Mouse (Mus musculus) hindbrain, embryonic 12.5 days (tissue): ENCODE data around the gene Olfr564. TPM values are rescaled to one million over a fixed set of nuclear protein-coding genes. Genes with fewer than 3 reads are reported as not detected.

Experiments
- ATAC-seq: fragments of 200-750 bp; cut with Nextera tagmentation; 2 replicates; pipeline ENCODE4 v1.8.0; 2017; ENCODE audit warnings: moderate TSS enrichment; ENCODE audit not compliant: low FRiP score
- H3K27ac ChIP-seq: fragments of 300-500 bp; sonication (generic); 2 replicates; pipeline ENCODE4 v1.5.1; 2016; ENCODE audit warnings: mild to moderate bottlenecking
- H3K27me3 ChIP-seq: fragments of 300-500 bp; sonication (generic); 2 replicates; pipeline ENCODE4 v1.6.1; 2016; ENCODE audit warnings: mild to moderate bottlenecking
- H3K36me3 ChIP-seq: fragments of 300-500 bp; sonication (generic); 2 replicates; pipeline ENCODE4 v1.6.1; 2016; ENCODE audit warnings: mild to moderate bottlenecking
- H3K4me1 ChIP-seq: fragments of 300-500 bp; sonication (generic); 2 replicates; pipeline ENCODE4 v1.6.1; 2016
- H3K4me2 ChIP-seq: fragments of 300-500 bp; sonication (generic); replicated peaks from 2 replicates; pipeline ENCODE4 v1.6.1; 2016; ENCODE audit warnings: mild to moderate bottlenecking
- H3K4me3 ChIP-seq: fragments of 300-500 bp; sonication (generic); 2 replicates; pipeline ENCODE4 v1.5.1; 2016; ENCODE audit warnings: mild to moderate bottlenecking
- H3K9ac ChIP-seq: fragments of 300-500 bp; sonication (generic); 2 replicates; pipeline ENCODE4 v1.6.1; 2016; ENCODE audit warnings: mild to moderate bottlenecking, moderate library complexity
- H3K9me3 ChIP-seq: fragments of 300-500 bp; sonication (generic); replicated peaks from 2 replicates; pipeline ENCODE4 v1.6.1; 2016; ENCODE audit warnings: mild to moderate bottlenecking
- WGBS: fragments of 180-500 bp; shearing (Covaris S2); methylation state at CpG from one replicate; pipeline ENCODE4 v1.1.7; 2016; 5-methylcytosine and 5-hydroxymethylcytosine counted together
- polyA plus RNA-seq: library from polyadenylated mRNA; unstranded; fragments of >200 nt; fragmentation: Nextera tagmentation; extraction: Ambion mirVana; gene quantifications from 2 replicates; pipeline ENCODE4 v1.2.1, GENCODE M21; 2016

The Olfr564 gene
- polyA plus RNA-seq: not detected in 2 replicates

- H3K36me3 ChIP-seq: no peaks in the 10 kb centered on the region
- H3K27ac ChIP-seq: no peak within 1 kb of the TSS
- H3K9me3 ChIP-seq: no peaks in the 10 kb centered on the region
- no peak within 1 kb of the TSS for H3K4me2 ChIP-seq
- H3K27me3 ChIP-seq: no peaks in the 10 kb centered on the region
- ATAC-seq: no peak
- H3K9ac ChIP-seq: no peak within 1 kb of the TSS
- no peaks in the 10 kb centered on the region for H3K4me1 ChIP-seq
- H3K4me3 ChIP-seq: no peak within 1 kb of the TSS
Observed at GRCm38 (mm10) chr7:102803180-102803579, at the start of gene Olfr564. Gene Olfr564, plus strand, starts transcription at chr7:102803480.

- Histone ChIP-seq H3K4me3 (no peak within 1 kb of the TSS), H3K4me2 (no peak within 1 kb of the TSS), H3K9ac (no peak within 1 kb of the TSS), H3K9me3 (no peaks in the 10 kb centered on the region), H3K27me3 (no peaks in the 10 kb centered on the region), H3K27ac (no peak within 1 kb of the TSS), H3K36me3 (no peaks in the 10 kb centered on the region), H3K4me1 (no peaks in the 10 kb centered on the region)
- 74% methylated on average over 4 of the region's 4 CpGs for WGBS
- no peak for ATAC-seq
Observed at GRCm38 (mm10) chr7:102759266-102759665, 44.0 kb upstream of the Olfr564 start, which contains the start of the genes Olfr560 and Olfr78. Gene Olfr560, minus strand, starts transcription at chr7:102759366. Gene Olfr78, minus strand, starts transcription at chr7:102759471.

- H3K4me2 ChIP-seq: no peak within 1 kb of the TSS
- H3K4me1 ChIP-seq: no peaks in the 10 kb centered on the region
- no peak within 1 kb of the TSS for H3K4me3 ChIP-seq
- ATAC-seq: no peak
- 78% methylated on average over 2 of the region's 2 CpGs for WGBS
- H3K27ac ChIP-seq: no peak within 1 kb of the TSS
- H3K9ac ChIP-seq: no peak within 1 kb of the TSS
- H3K9me3 ChIP-seq: no peaks in the 10 kb centered on the region
- no peaks in the 10 kb centered on the region for H3K36me3 ChIP-seq
- no peaks in the 10 kb centered on the region for H3K27me3 ChIP-seq
Observed at GRCm38 (mm10) chr7:102770921-102771320, 32.4 kb upstream of the Olfr564 start, which contains the start of gene Olfr561. Gene Olfr561, plus strand, starts transcription at chr7:102771221.

Other genes starting within 250 kb of the Olfr564 start
- 0.26 and 0.41 TPM in 2 replicates for gene Trim21, start 238.0 kb upstream of the Olfr564 start, polyA plus RNA-seq
- gene Olfr550, start 232.0 kb upstream of the Olfr564 start, polyA plus RNA-seq: not detected in 2 replicates
- gene Olfr551, start 211.6 kb upstream of the Olfr564 start, polyA plus RNA-seq: not detected in 2 replicates
- gene Olfr552, start 205.7 kb upstream of the Olfr564 start, polyA plus RNA-seq: not detected in 2 replicates
- not detected in 2 replicates for gene Olfr553, start 185.3 kb upstream of the Olfr564 start, polyA plus RNA-seq
- not detected in 2 replicates for gene Olfr554, start 165.0 kb upstream of the Olfr564 start, polyA plus RNA-seq
- gene Olfr555, start 144.7 kb upstream of the Olfr564 start, polyA plus RNA-seq: not detected in 2 replicates
- not detected in 2 replicates for gene Olfr556, start 138.6 kb upstream of the Olfr564 start, polyA plus RNA-seq
- 9.6 and 12.5 TPM in 2 replicates for gene Trim68, start 116.2 kb upstream of the Olfr564 start, polyA plus RNA-seq
- not detected in 2 replicates for gene Olfr557, start 107.6 kb upstream of the Olfr564 start, polyA plus RNA-seq
- gene Olfr558, start 101.3 kb upstream of the Olfr564 start, polyA plus RNA-seq: 0.18 and 0.48 TPM in 2 replicates
- not detected in 2 replicates for gene Olfr33, start 84.4 kb upstream of the Olfr564 start, polyA plus RNA-seq
- not detected in 2 replicates for gene Olfr559, start 76.0 kb upstream of the Olfr564 start, polyA plus RNA-seq
- not detected in 2 replicates for gene Olfr560, start 44.1 kb upstream of the Olfr564 start, polyA plus RNA-seq
- gene Olfr78, start 44.0 kb upstream of the Olfr564 start, polyA plus RNA-seq: 0.10 and 0.13 TPM in 2 replicates
- gene Olfr561, start 32.3 kb upstream of the Olfr564 start, polyA plus RNA-seq: not detected in 2 replicates
- not detected in 2 replicates for gene Olfr566, start 55.3 kb downstream of the Olfr564 start, polyA plus RNA-seq
- gene Olfr568, start 73.6 kb downstream of the Olfr564 start, polyA plus RNA-seq: not detected in 2 replicates
- gene Olfr569, start 87.4 kb downstream of the Olfr564 start, polyA plus RNA-seq: not detected in 2 replicates
- not detected in 2 replicates for gene Olfr570, start 91.1 kb downstream of the Olfr564 start, polyA plus RNA-seq
- not detected in 2 replicates for gene Olfr571, start 114.1 kb downstream of the Olfr564 start, polyA plus RNA-seq
- gene Olfr572, start 120.9 kb downstream of the Olfr564 start, polyA plus RNA-seq: not detected in 2 replicates
- not detected in 2 replicates for gene Olfr573-ps1, start 139.1 kb downstream of the Olfr564 start, polyA plus RNA-seq
- gene Olfr574, start 145.0 kb downstream of the Olfr564 start, polyA plus RNA-seq: not detected in 2 replicates
- gene Olfr575, start 155.3 kb downstream of the Olfr564 start, polyA plus RNA-seq: not detected in 2 replicates
- gene Olfr576, start 159.2 kb downstream of the Olfr564 start, polyA plus RNA-seq: not detected in 2 replicates
- not detected in 2 replicates for gene Olfr577, start 172.5 kb downstream of the Olfr564 start, polyA plus RNA-seq
- gene Olfr578, start 185.8 kb downstream of the Olfr564 start, polyA plus RNA-seq: not detected in 2 replicates
- gene Olfr582, start 234.5 kb downstream of the Olfr564 start, polyA plus RNA-seq: not detected in 2 replicates
- gene Olfr583, start 247.8 kb downstream of the Olfr564 start, polyA plus RNA-seq: not detected in 2 replicates